Mouse (Mus musculus) hindbrain, embryonic 10.5 days (tissue): ENCODE results near the gene Zfx. TPM values are rescaled to one million over a fixed set of nuclear protein-coding genes. Genes with fewer than 3 reads are reported as not detected.
A peak's percentile ranks its signal among the peaks of the same experiment; 100 is the strongest.

Source experiments
- DNase-seq: peaks from one replicate; pipeline ENCODE4 v3.0.0-alpha.2; 2017; ENCODE audit warnings: low spot score
- H3K27ac ChIP-seq: fragments of 300-500 bp; sonication (generic); 2 replicates; pipeline ENCODE4 v1.5.1; 2016; ENCODE audit warnings: mild to moderate bottlenecking, moderate library complexity
- H3K27me3 ChIP-seq: fragments of 300-500 bp; sonication (generic); 2 replicates; pipeline ENCODE4 v1.6.1; 2016; ENCODE audit warnings: mild to moderate bottlenecking; ENCODE audit not compliant: poor library complexity, insufficient read depth, severe bottlenecking
- H3K36me3 ChIP-seq: fragments of 300-500 bp; sonication (generic); 2 replicates; pipeline ENCODE4 v1.6.1; 2016; ENCODE audit warnings: mild to moderate bottlenecking, moderate library complexity
- H3K4me1 ChIP-seq: fragments of 300-500 bp; sonication (generic); replicated peaks from 2 replicates; pipeline ENCODE4 v1.6.1; 2016; ENCODE audit warnings: mild to moderate bottlenecking
- H3K4me3 ChIP-seq: fragments of 300-500 bp; sonication (generic); 2 replicates; pipeline ENCODE4 v1.5.1; 2016; ENCODE audit warnings: mild to moderate bottlenecking, moderate library complexity
- H3K9me3 ChIP-seq: fragments of 300-500 bp; sonication (generic); 2 replicates; pipeline ENCODE4 v1.6.1; 2016; ENCODE audit warnings: mild to moderate bottlenecking, moderate library complexity
- WGBS: fragments of 180-500 bp; shearing (Covaris S2); methylation state at CpG from one replicate; pipeline ENCODE4 v1.1.7; 2016; 5-methylcytosine and 5-hydroxymethylcytosine counted together
- polyA plus RNA-seq: library from polyadenylated mRNA; unstranded; fragments of >200 nt; fragmentation: Nextera tagmentation; extraction: Ambion mirVana; gene quantifications from 2 replicates; pipeline ENCODE4 v1.2.1, GENCODE M21; 2016

Zfx gene
- polyA plus RNA-seq, 1 experiment from 2014 or later, result 20.7 TPM

DNA sequence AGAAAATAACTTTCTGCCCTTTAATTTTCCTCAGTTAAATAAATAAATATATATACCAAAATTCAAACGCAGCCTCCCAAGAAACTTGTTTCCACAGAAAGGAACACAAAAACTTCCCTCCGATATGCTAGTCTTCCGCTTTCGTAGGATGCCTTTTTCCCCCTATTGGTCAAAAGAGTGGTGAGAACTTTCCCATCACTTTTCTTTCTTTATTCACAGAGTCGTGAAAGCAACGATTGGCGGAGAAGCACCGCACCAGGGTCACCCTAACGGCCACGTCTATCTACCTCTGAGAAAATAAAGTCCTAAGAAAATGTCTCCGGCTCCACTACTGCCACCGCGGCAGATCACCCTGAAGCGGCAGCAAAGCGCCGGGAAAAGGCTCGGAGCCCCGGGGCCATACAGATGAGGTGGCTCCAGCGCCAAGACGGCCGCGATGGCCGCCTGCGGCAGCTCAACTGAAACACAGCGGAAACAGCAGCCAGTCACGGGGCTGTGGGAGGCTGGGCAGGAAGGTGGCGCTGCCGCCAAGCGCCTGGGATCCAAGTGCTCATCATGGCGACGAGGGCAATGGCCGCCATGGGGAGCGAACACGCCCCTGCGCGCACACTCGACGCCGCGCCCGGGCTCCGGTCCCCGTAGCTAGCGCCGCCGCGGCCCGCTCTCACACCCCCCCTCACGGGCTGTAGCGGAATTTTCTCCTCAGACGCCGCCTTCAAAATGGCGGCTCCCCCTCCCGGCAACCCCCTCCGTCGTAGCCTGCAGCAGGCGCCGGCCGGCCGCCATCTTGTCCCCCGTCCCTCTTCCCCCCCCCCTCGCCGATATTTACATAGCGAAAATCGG is 1.4 kb downstream of the Zfx start:
- 20% methylated on average over 65 of the region's 65 CpGs for WGBS
- H3K4me1 ChIP-seq, result 0 out of 2 replicates have a peak, but pooled peaks cover 4% of the 10 kb centered on the region

GRCm38 (mm10) chrX:94121161-94121856 is 2.2 kb downstream of the Zfx start:
- peak; percentile 8 for DNase-seq
- Histone ChIP-seq H3K4me3 (peak overlapping the region; percentile 67), H3K9me3 (peaks cover 4% of the 10 kb centered on the region; the same call in 1 of the 2 replicates), H3K27me3 (peaks cover 83% of the 10 kb centered on the region), H3K36me3 (no peaks in the 10 kb centered on the region), H3K4me1 (0 out of 2 replicates have a peak, but pooled peaks cover 4% of the 10 kb centered on the region), H3K27ac (peak overlapping the region; percentile 99)
- 15% methylated on average over 24 of the region's 24 CpGs for WGBS

More for the DNA sequence above, 1.4 kb downstream of the Zfx start:
- H3K27ac ChIP-seq, result peak overlapping the region; percentile 99
- peak; percentile 87 for DNase-seq
- peaks cover 4% of the 10 kb centered on the region; the same call in 1 of the 2 replicates for H3K9me3 ChIP-seq
- H3K27me3 ChIP-seq, result peaks cover 88% of the 10 kb centered on the region
- peak overlapping the region; percentile 67 for H3K4me3 ChIP-seq
- H3K36me3 ChIP-seq, result no peaks in the 10 kb centered on the region

DNA sequence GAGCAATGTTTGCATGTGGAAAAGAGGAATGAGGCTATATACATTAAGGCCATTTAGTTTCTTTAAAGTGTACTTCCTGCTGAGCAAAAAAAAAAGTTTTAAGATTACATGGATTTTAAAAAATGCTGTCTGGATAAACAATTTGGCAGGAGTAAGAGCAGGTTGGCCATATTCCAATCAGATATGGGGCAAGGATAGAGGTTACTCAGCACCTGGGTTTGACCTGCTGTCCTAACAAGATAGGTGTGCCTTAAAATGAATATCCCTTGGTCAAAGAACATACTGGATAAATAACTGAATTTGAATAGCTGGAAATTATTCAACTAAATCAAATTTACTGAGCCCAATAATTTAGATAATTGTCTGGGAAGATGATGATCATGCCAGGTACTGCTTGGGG is 5.2 kb downstream of the Zfx start:
- Histone ChIP-seq H3K4me3 (no peak overlapping the region), H3K9me3 (peaks cover 4% of the 10 kb centered on the region; the same call in 1 of the 2 replicates), H3K27me3 (peaks cover 80% of the 10 kb centered on the region), H3K4me1 (0 out of 2 replicates have a peak, but pooled peaks cover 4% of the 10 kb centered on the region), H3K27ac (no peak overlapping the region), H3K36me3 (no peaks in the 10 kb centered on the region)
- DNase-seq, result no peak

DNA sequence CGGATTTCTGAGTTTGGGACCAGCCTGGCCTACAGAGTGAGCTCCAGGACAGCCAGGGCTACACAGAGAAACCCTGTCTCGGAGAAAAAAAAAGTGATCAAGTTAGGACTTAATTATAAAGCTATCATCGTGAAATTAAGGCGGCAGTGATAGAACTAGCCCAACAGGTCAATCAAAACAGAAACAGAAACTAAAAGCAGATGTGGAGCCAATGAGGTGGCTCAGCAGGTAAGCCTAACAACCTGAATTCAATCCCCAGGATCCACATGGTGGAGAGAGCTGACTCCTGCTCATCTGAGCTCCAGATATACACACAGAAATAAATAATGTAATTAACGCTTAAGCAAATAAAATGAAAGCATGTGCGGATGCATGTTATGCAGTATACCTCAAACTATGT is 7.6 kb downstream of the Zfx start:
- 84% methylated on average over 6 of the region's 6 CpGs for WGBS
- H3K4me3 ChIP-seq, result no peak overlapping the region
- H3K4me1 ChIP-seq, result 0 out of 2 replicates have a peak, but pooled peaks cover 4% of the 10 kb centered on the region
- DNase-seq, result no peak
- H3K9me3 ChIP-seq, result no peaks in the 10 kb centered on the region
- no peak overlapping the region for H3K27ac ChIP-seq
- H3K27me3 ChIP-seq, result peaks cover 67% of the 10 kb centered on the region
- H3K36me3 ChIP-seq, result peaks cover 14% of the 10 kb centered on the region; the same call in 1 of the 2 replicates

DNA sequence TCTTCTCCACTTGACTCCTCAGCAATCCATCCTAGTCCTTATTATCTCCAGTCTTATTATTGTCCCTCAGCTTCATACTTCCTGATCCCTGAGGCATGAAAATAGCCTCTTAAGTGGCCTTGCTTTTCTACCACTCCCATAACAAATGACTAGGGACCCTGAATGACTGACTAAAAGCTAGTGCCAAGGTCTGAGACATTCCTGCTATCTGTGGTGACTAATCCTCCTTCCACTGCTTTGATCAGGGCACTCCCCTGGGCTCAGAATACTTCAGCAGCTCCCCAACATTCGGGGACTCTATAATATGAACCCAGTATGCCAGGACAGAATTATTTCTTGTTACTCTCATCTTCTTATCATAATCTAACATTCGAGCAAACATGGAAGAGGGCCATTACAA is 17.5 kb downstream of the Zfx start:
- peaks cover 82% of the 10 kb centered on the region for H3K27me3 ChIP-seq
- 80% methylated on average over 2 of the region's 2 CpGs for WGBS

GRCm38 (mm10) chrX:94102938-94103337 is 20.6 kb downstream of the Zfx start:
- H3K27me3 ChIP-seq, result peaks cover 75% of the 10 kb centered on the region
- peaks cover 31% of the 10 kb centered on the region for H3K36me3 ChIP-seq
- H3K4me1 ChIP-seq, result no peaks in the 10 kb centered on the region
- no peak overlapping the region for H3K4me3 ChIP-seq
- no peak overlapping the region for H3K27ac ChIP-seq
- DNase-seq, result no peak
- no peaks in the 10 kb centered on the region for H3K9me3 ChIP-seq

More for the DNA sequence above, 17.5 kb downstream of the Zfx start:
- Histone ChIP-seq H3K27ac (no peak overlapping the region), H3K4me3 (no peak overlapping the region), H3K36me3 (peaks cover 17% of the 10 kb centered on the region; the same call in 1 of the 2 replicates), H3K9me3 (no peaks in the 10 kb centered on the region), H3K4me1 (no peaks in the 10 kb centered on the region)
- no peak for DNase-seq

- Histone ChIP-seq H3K36me3 (peaks cover 51% of the 10 kb centered on the region), H3K9me3 (no peaks in the 10 kb centered on the region), H3K4me3 (no peak overlapping the region), H3K27me3 (peaks cover 75% of the 10 kb centered on the region), H3K27ac (no peak overlapping the region), H3K4me1 (no peaks in the 10 kb centered on the region)
- no peak for DNase-seq
- 89% methylated on average over 1 of the region's 1 CpGs for WGBS
Measured at GRCm38 (mm10) chrX:94100561-94100960, 22.9 kb downstream of the Zfx start.

GRCm38 (mm10) chrX:94091001-94091400 is 32.5 kb downstream of the Zfx start:
- Histone ChIP-seq H3K4me1 (no peaks in the 10 kb centered on the region), H3K9me3 (no peaks in the 10 kb centered on the region), H3K4me3 (no peak overlapping the region), H3K27ac (no peak overlapping the region), H3K36me3 (peaks cover 48% of the 10 kb centered on the region), H3K27me3 (peaks cover 61% of the 10 kb centered on the region)
- no peak for DNase-seq
- WGBS, result 95% methylated on average over 2 of the region's 2 CpGs

DNA sequence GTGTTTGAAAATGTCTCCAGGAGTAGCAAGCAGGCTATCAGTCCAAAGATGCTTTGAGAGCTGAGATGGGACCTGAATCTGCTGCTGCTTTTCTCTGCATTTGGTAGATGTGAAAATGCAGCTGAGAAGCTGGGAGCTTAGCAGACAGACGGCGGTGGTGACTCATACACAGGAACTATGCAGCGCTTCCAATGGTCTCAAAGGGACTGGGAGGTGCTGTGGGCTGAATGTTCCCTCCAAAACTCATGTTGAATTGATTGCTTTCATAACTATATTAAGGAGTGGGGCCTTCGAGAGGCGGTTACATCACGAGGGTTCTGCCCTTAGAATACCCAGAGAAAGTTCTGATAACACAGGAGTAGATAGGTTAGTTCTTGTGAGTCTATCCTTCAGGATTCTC is 62.3 kb downstream of the Zfx start:
- Histone ChIP-seq H3K9me3 (no peaks in the 10 kb centered on the region), H3K4me3 (no peak overlapping the region), H3K27me3 (peaks cover 74% of the 10 kb centered on the region), H3K36me3 (no peaks in the 10 kb centered on the region), H3K27ac (no peak overlapping the region), H3K4me1 (no peaks in the 10 kb centered on the region; the same call in 1 of the 2 replicates)
- no peak for DNase-seq
- 59% methylated on average over 6 of the region's 6 CpGs for WGBS

DNA sequence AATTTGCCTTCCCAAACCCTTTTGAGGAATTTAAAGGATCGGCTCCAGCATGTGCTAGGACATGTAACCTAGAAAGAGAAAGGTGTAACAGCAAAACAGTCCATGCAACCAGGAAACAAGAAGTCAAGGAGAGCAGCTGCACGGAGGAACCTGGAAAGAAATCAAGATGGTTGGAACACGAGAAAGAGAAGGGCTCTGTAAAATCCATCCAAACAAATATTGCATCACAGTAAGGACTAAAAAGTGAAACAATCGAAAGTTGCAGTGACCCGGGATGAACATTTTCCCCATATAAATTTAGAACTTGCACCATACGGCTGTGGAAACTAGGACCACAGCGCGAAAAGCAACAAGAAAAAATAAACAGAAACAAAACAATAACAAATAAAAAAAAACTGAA is 62.8 kb downstream of the Zfx start:
- Histone ChIP-seq H3K4me1 (no peaks in the 10 kb centered on the region; the same call in 1 of the 2 replicates), H3K36me3 (no peaks in the 10 kb centered on the region), H3K27me3 (peaks cover 73% of the 10 kb centered on the region), H3K27ac (no peak overlapping the region), H3K4me3 (no peak overlapping the region), H3K9me3 (no peaks in the 10 kb centered on the region)
- no peak for DNase-seq
- whole genome bisulfite sequencing, result 77% methylated on average over 8 of the region's 8 CpGs

GRCm38 (mm10) chrX:94058748-94059147 is 64.8 kb downstream of the Zfx start:
- 28% methylated on average over 6 of the region's 6 CpGs for WGBS
- H3K4me3 ChIP-seq, result no peak overlapping the region
- H3K9me3 ChIP-seq, result no peaks in the 10 kb centered on the region
- no peaks in the 10 kb centered on the region; the same call in 1 of the 2 replicates for H3K4me1 ChIP-seq
- peaks cover 78% of the 10 kb centered on the region for H3K27me3 ChIP-seq
- H3K27ac ChIP-seq, result no peak overlapping the region
- no peaks in the 10 kb centered on the region for H3K36me3 ChIP-seq
- DNase-seq, result no peak

- no peaks in the 10 kb centered on the region for H3K9me3 ChIP-seq
- H3K36me3 ChIP-seq, result no peaks in the 10 kb centered on the region
- H3K4me3 ChIP-seq, result no peak overlapping the region
- no peak overlapping the region for H3K27ac ChIP-seq
- no peak for DNase-seq
- WGBS, result 84% methylated on average over 3 of the region's 3 CpGs
- no peaks in the 10 kb centered on the region for H3K4me1 ChIP-seq
- H3K27me3 ChIP-seq, result peaks cover 53% of the 10 kb centered on the region
Measured at GRCm38 (mm10) chrX:94049048-94049447, 74.5 kb downstream of the Zfx start.

DNA sequence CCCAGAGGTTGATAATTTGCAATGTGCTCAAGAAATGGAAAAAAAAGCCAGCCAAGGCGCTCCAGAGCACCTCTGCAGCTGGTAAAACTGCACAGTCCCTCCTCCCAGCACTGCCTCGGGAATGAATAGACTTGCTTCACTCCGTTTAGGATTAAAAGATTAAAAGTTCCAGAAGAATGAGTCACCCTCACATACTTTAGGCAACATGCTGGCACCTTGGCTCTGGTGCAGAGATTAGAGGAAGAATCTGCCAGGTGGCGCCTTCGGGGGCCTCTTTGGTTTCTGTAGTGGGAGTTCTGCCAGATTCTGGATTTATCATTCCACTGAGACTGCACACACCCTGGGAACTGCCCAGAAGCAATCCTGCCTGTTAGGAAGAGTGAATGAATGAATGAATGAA is 75.5 kb downstream of the Zfx start:
- Histone ChIP-seq H3K9me3 (no peaks in the 10 kb centered on the region), H3K27ac (no peak overlapping the region), H3K4me3 (no peak overlapping the region), H3K36me3 (no peaks in the 10 kb centered on the region), H3K27me3 (peaks cover 52% of the 10 kb centered on the region), H3K4me1 (no peaks in the 10 kb centered on the region)
- 65% methylated on average over 5 of the region's 5 CpGs for WGBS
- no peak for DNase-seq
